Mouse (Mus musculus) kidney, postnatal 10 days (tissue): ENCODE measurements around the gene Zbtb8os.

Experiments used
- DNase-seq: peaks from one replicate; pipeline ENCODE4 v3.0.0; 2021; ENCODE audit warnings: mixed read lengths

Zbtb8os gene

DNA sequence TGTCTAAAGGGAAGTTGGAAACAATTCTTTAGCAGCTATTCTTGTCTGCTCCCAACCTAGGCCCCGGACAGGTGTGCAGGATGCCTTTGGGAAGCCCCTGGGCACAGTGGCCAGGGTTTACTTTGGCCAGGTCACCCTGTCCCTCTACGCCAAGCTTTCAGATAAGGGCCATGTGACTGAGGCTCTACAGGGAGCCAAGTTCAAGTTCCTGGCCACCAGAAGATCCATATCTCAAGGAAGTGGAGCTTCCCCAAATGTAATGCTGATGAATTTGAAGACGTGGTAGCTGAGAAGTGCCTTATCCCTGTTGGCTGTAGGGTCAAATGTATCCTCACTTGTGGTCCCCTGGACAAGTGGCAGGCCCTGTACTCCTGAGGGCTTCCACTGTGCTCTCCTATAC lies 44.3 kb downstream of the Zbtb8os start:
- no peak for DNase-seq

DNA sequence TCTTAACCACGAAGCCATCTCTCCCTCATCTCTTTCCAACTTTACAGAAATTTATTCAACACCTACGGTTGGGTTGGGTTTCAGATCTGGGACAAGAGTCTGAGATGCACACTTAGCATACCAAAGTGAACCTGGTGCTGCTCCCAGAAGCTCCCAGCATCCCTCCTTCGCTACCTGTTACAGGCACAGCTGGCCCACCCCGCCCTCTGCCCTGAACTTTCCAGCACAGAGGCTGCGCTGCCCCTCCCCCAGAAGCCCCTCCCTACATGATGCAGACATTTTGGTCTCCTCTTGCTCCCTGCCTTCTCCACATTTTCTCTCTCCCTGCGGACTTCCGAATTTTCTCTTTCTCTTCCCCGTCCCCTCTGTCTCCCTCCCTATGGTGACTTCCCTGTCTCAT lies 45.7 kb downstream of the Zbtb8os start:
- DNase-seq, result no peak

DNA sequence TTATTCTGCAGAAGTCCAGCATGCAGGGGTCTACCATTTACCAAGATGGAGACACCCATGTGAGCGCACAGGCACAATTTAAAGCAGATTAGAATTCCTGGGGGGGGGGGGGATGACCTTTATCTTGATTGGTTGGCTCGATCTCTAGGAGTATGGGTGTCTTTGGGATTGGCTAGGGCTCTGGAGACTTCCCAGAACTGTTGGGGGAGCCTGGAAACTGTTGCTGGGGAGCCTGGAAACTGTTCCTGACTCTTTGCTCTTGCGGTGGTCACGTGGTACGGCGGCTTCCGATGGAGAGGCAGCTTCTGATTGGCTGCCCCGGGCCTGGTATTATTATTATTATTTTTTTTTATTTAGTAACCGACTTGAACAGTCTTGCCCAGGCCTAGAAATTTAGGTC lies 46.5 kb downstream of the Zbtb8os start:
- DNase-seq, result no peak

DNA sequence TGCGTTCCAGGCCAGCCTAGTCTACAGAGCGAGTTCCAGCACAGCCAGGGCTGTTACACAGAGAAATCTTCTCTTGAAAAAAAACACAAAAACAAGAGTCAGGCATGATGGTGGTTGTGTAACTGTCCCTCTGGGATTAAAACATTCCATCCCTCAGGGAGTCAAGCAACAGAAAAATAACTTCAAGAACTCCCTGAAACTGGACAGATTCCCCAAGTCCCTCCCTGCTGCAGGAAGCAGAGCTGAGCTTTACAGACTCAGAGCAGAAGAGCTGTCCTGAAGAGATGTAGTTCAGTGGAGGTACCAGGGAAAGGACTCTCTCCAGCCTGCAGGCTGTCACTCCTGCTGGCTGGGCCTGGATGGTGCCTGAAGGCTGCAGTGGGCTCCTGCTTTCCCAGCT lies 47.0 kb downstream of the Zbtb8os start:
- peak; percentile 39 for DNase-seq

DNA sequence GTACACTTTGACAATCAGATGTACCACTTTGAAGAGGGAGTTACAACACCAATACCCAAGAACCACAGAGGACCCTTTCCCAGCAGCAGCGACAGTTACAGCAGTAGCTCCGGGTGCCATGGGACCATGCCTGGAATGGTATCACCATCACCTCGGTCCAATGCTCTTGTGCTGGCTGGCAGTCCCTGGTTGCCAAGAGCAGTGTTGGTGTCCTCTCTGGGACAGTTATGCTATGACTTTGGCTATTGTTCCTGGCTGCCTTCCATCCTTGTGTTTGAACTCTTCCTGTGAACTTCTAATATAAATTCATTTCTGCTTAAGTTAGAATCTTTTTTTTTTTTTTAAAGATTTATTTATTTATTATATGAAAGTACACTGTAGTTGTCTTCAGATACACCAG lies 48.1 kb downstream of the Zbtb8os start:
- peak; percentile 28 for DNase-seq

DNA sequence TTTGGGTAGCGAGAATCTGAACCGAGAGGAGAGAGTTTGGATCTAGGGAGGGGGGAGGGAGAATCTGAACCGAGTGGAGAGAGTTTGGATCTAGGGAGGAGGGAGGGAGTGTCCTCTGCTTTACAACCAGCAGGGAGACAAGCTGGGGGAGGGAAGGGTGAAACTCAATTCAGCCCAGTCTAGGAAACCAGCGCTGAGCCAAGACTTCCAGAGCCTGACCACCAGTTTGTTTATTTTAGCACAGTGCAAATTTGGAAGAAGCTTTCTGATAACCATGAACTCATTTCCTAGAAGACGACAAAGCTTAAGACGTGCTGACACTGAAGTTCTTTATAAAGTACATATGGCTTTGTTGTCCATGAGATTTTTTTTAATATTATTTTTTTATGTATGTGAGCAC lies 48.9 kb downstream of the Zbtb8os start:
- DNase-seq, result peak; percentile 70

DNA sequence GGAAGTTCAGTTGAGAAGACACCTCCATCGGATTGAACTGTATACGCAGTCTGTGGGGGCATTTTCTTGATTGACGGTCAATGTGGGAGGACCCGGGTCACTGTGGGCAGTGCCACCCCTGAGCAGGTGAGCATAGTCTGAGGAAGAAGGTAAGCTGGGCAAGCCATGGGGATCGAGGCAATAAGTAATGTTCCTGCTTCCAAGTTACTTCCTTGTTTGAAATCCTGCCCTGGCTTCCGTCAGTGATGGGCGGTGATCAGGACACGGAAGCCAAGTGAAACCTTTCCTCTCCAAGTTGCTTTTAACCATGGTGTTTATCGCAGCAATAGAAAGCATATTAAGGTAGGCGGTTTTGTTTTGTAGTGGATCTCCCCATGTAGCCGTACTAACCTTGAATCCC lies 50.2 kb downstream of the Zbtb8os start:
- DNase-seq, result no peak

DNA sequence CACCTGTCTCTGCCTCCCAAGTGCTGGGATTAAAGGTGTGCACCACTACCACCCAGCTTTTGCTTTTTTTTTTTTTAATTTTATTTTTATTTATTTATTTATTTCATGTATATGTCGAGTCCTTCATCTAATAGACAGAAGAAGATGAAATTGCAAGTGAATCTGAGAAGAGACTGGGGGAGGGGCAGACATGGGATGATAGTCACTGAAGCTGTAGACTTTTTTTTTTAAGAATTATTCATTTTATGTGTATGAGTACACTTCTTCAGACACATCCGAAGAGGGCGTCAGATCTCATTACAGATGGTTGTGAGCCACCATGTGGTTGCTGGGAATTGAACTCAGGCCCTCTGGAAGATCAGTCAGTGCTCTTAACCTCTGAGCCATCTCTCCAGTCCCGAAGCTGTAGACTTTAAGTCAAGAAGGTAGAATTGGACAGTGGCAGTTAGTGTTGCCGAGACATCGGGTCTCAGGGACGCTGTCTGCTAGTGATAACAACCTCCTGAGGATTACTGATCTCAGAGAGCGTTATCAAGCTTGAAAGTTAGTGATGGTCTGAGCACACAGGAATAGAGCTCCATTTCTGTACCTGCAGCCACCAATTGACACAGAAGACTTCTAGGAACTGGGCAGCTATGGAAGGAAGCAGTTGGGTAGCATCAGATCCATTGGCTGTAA lies 50.9 kb downstream of the Zbtb8os start:
- no peak for DNase-seq

DNA sequence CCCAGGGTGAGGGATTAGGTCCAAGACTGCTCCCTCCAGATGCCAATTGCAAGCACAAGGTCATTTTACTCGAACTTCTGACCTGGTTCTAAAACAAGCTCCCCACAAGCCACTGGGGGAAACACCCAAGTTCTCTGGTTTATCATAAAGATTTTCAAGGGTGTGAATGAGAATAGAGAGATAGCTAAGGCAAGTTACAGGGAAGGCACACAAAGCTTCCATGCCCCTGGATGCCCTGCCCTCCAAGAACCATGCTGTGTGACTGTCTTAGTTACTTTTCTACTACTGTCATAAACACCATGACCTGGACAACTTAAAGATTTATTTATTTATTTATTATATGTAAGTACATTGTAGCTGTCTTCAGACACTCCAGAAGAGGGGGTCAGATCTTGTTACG lies 51.5 kb downstream of the Zbtb8os start:
- no peak for DNase-seq

DNA sequence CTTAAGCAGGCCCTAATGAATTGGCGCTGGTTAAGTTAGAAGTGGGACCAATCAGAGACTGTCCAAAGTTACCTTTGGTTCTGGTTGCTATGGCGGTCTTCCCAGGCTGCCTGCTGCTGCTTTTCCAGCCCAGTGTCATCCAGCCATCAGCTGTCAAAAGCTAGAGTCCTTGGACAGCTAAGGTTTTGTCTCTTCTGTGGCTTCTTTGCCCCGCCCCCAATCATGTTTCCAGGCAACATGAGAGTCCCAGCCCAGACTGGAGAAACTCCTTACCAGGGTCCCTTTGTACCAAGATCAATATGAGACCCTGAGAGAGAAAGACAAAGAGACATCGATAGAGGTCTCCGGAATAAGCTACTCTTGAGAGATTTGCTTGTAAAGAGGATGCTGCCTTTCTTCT lies 52.9 kb downstream of the Zbtb8os start:
- no peak for DNase-seq

DNA sequence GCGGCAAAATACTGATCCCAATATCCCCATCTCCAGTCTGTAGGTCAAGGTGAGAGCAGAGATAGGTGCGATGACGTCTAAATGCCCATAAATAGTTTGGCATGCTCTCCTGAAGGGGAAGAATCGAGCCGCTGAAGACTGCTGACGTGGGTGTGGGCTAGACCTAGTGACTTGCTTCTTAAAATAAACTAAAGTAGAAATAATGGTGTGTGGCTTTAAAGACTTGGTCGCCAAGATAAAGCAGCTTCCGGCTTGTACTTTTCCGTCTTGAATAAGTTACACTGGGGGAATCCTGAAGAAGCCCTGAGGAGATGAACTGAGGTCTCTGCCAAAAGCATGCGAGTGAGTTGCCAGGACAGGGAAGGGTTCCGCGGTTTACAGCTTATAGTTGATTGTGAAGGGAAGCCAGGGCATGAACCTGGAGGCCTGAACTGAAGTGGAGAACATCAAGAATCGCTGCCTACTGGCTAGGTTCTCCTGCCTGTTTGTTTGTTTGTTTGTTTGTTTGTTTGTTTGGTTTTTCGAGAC lies 54.8 kb downstream of the Zbtb8os start:
- DNase-seq, result no peak

DNA sequence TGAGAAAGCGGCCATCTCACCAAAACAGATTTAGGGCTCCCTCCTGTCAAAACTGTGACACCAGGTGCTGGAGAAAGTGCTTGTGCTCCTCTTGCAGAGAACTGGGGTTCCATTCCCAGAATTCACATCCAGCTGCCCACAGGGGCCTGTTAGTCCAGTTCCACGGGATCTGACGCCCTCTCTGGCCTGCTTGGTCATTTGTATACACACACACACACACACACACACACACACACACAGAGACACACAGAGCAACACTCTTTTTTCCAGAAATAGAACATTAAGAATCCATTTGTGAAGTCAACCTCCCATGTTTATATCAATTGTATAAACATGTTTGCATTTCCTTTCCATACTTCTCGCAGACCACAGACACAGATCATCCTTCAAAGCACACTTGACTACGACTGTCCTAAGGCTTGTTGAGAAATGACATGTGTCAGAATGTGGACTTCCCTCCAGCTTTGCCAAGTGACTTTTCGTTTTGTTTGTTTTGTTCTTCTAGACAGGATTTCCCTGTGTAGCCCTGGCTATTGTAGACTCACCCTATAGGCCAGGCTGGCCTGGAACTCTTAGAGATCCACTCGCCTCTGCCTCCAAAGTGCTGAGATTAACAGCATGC lies 55.6 kb downstream of the Zbtb8os start:
- no peak for DNase-seq

DNA sequence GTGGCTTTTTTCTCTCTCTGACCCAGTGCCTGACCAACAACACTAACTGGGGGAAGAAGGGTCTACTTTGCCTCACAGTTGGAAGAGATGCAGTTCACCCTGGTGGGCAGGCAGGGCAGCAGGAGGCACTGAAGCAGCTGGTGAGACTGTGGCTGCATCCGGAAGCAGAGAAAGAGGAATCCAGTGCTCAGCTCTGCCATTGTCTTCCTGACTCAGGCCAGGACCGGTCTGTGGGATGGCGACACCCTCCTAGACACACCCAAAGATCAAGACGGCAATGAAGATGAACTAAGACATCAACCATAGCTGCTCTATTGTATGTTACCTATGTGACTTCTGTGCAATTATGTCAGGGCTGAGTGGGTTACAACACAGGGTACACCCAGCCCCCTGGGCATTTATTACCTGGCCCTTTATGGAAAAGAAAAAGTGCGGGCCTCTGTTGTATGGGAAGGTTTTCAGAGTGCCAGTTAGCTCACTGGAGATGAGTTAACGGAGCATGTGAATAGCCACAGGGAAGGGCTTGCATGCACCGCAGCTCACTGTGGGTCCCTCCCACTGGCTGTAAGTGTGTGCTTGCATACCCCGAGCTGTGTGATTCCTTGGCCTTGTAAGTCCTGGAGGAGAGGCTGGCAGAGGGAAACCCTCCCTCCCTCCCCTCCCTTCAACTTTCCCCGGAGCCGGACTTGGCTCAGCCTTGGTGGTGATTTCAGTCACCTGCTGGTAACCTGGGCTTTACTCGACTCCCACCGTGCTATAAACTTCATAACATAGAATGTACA lies 58.8 kb downstream of the Zbtb8os start:
- no peak for DNase-seq

DNA sequence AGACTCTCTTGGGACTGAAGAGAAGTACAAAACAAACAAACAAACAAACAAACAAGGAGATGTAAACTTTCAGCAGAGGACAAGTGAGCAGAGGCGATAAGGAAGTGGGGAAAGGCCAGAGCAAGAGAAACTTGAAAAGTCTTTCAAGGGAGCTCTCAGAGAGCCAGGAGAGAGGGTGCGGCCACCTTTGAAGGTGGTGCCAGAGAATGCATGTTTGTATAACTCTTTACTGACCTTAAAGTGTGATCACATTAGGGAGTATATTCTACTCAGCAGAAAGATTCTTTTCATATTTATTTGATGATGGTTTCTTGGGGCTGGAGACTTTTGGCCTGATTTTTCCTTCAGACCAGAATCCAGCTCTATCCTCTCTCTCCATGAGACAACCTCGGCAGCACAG lies 61.5 kb downstream of the Zbtb8os start:
- DNase-seq, result no peak

DNA sequence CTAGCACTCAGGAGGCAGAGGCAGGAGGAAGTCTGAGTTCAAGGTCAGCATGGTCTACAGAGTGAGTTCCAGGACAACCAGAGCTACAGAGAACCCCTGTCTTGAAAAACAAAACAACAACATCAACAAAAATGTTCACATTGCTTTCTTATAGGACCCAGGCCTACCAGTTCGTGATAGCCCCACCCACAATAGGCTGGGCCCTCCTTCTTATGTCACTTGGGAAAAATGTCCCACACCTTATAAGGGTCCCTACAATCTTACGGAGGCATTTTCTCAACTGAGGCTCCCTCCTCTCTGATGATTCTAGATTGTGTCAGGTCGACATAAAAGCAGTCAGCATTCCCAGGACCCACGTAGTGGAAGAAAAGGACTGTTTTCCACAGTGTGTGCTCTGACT lies 64.3 kb downstream of the Zbtb8os start:
- no peak for DNase-seq
